Mouse (Mus musculus) right cerebral cortex, postnatal 14 days (tissue): Measurements from ENCODE around the gene Dcun1d4.
"Not testable (repeated sequence)": the region's sequence is repeated elsewhere in the genome, so short reads cannot be mapped to it uniquely, and the experiment has no call there.

ENCODE experiments used
- DNase-seq: peaks from one replicate; pipeline ENCODE4 v3.0.0; 2022

The Dcun1d4 gene

DNA sequence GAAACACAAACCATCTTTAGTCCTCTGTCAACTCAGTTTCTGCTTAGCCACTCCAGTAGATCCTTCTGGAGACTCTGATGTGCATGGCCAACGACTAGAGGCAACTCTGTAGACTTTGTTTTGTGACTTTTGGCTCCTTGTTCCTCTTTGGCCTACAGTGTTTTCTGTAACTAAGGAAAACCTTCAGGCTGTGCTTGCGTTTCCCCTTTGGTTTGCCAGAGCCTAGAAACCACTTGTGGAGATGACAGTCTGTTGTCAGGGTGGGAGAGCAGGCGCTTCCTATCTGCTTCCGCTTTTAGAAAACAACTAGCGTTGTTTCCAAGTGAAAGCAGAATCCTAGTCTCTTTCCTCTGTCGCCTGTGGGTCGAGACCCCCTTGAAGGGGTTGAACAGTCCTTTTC lies 67.4 kb downstream of the Dcun1d4 start:
- no peak for DNase-seq

DNA sequence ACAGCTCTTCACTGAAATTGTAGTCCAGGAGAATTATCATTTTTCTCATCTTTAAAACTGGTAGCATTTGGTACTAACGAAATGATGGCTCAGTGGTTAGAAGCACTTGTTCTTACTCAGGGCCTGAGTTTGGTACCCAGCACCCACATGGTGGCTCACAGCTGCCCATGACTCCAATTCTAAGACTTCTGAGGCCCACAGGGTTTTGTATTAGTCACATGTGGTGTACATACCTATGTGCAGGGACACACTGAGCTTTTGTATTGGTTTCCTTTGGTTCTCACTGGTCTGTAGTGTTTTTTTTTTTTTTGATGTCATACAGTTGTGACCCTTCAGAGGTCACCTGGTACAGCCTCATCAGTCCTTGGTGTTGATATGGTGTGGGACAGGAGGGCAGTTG lies 68.0 kb downstream of the Dcun1d4 start:
- no peak for DNase-seq

DNA sequence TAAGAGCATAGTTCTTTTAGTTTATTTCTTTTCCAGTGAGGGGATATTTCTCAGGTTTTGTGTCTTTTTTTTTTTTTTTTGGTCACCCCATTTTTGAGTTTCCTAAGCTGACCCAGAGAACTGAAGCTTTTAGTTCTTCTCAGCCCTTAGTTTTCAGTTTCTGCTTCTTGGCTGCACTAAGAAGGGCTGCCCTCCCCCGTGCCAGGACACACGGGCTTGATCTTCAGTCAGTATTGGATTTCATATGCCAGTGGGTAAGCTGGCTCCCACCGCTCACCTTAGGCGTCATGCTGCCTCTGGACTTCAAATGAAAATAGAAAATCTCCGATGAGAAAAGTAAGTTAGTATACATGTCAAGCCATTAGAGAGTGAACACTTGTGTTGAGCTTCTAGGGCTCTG lies 71.0 kb downstream of the Dcun1d4 start:
- DNase-seq = no peak

DNA sequence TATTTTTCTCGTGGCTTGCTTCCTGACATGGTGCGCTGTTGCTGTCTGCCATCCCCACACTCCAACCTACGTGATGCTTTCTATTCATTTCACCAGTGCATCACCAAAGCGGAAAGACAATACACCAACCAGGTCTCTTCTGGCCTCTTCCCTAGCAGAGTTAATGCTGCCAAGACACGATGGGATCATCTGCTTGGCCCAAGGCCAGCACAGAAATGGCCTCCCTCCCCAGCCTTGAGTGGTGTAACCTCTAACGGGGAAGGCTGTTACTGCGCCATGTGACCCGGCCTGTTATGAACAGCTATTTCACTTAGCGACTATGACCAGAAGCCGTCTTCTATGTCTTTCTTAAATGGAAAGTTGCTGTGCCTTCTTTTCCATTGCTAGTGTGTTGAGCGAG lies 73.1 kb downstream of the Dcun1d4 start:
- no peak for DNase-seq

DNA sequence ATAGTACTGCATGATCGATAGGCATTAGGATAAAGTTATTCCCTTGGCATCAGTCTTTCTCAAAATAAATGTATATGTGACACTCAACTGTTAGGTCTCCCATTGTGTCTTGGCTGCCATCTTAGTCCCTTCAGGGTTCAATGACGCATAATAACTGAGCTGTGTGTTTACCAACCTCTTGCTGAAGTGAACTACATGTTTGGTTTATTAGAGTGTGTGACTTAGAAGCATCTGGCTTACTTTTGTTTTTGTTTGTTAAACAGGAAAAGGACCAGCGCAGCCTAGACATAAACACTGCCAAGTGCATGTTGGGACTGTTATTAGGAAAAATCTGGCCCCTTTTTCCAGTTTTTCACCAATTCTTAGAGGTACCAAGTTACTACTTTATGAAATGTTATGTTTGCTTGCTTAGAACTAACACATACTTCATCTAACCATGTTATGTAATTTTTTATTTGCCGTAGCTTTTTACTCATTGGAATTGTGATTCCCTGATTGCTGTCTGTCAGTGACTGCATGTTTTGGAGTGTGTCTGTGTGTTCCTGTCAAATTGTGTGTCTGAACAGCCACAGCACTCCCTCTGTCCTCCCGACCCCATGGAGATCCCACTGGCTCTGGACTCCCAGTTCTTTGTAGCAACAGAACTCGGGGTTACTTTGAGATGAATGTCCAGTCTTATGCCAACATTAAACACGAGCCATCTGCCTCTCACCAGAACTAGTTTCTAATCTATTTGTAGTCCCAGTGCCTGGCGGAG lies 74.5 kb downstream of the Dcun1d4 start:
- no peak for DNase-seq

DNA sequence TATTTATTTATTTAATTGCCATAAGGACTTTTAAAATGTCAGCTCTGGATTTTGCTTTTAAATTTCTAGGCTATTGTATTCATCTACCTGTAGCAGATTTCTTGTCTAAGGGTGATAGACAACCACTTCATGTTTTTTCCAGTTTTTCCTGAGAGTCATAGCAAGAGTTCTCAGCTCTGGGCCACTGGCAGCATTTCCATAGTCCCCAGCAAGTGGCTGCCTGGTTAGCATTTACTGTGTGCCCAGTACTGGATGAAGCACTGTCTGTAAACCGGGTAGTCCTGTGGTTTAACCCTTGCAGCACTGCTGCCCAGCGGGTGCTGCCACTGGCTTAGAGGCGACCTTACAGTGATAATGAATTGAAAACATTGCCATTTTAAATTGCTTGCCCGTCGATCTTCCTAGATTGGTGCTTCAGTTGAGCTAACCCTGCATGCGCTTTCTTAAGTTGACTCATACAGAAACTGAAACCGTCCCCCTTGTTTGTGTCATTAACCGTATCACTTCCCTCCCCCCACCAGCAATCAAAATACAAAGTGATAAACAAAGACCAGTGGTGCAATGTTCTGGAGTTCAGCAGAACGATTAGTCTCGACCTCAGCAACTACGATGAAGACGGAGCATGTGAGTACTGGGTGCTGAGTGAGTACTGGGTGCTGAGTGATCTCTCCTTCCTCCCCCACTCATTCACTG lies 76.1 kb downstream of the Dcun1d4 start:
- DNase-seq = no peak

DNA sequence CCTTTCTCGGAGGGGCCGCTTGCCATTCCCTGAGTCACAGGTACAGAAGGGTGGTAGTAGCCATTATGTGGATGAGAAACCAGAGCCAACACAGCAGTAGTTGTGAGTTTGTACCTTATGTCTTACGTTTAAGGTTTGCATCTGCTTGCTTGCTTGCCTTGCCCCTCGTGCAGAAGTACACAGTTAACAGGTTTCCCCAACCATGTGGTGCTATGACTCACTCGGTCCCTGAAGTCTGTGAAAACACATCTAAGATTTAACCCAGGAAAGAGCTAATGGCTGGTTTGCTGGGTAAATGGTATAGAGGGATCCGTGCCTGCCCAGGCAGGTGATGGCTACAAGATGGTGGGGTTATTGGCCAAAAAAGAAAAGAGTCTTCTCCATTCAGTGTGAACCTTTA lies 78.0 kb downstream of the Dcun1d4 start:
- DNase-seq = no peak

DNA sequence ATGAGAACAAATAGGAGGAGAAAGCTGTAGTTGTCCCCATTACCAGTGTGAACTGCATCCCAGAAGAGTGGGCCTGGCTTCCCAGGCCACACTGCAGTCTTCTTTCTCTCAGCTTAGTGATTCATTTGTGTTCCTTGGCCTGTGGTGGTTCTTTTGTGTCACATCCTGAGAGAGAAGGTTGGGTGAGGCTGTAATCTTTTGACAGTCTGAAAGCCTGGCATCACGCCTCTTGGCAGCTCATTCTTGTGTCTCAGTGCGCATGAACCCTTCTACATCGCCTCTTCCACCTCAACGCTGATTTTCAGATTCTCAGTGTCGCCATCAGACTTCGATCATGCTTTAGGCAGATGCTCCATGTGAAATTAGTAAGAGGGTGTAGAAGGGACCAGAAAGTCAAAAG lies 83.2 kb downstream of the Dcun1d4 start:
- no peak for DNase-seq

DNA sequence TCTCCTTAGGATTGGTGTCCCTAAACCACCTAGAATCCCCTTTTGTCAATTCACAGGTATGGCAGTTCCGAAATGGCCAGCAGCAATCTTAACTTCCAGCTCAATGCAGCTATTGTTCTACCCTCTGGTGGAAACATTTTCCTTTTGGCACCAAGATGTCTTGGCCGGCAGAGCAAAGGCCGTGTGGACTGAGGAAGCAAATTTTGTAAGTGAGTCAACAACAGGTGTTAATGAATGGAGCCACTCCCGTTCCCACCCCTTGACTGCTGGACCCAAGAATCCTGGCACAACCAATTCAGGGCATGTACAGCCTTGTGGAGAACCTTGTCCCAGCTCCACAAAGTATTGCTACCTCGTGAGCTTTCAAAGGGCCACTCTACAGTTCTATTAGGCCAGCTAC lies 85.3 kb downstream of the Dcun1d4 start:
- no peak for DNase-seq

DNA sequence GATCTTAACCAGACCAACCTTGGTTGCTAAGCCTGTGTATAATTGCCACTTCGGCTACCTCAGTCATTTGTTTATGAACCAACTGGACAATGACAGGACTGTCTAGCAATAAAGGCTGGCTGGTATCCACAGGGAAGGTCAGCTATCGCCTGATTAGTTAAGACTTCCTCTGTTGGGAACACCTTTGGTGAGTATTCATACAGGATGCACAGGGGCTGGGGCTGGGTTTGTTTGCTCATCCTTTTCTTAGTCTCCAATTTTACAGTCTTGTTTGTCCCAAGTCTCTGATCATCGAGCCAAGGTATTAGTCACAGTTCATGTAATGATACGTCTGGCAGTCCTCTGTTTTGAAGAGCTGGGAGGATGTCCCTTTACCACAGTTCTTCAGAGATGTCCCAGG lies 86.1 kb downstream of the Dcun1d4 start:
- no peak for DNase-seq

DNA sequence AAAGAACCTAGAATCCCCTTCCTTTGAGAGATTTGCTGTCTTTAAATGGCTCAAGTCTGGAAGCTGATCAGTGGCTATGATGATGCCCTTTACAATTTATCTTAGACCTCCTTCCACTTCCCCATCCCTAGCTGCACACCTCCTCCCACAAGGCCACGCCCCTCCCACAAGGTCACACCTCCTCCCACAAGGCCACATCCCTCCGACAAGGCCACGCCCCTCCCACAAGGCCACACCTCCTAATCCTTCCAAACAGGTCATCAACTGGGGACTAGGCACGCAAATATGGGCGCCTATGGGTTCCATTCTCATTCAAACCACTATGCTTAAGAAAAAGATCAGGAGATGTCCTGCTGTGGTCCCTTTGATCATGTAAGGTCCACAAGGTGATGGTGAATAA lies 88.4 kb downstream of the Dcun1d4 start:
- no peak for DNase-seq

DNA sequence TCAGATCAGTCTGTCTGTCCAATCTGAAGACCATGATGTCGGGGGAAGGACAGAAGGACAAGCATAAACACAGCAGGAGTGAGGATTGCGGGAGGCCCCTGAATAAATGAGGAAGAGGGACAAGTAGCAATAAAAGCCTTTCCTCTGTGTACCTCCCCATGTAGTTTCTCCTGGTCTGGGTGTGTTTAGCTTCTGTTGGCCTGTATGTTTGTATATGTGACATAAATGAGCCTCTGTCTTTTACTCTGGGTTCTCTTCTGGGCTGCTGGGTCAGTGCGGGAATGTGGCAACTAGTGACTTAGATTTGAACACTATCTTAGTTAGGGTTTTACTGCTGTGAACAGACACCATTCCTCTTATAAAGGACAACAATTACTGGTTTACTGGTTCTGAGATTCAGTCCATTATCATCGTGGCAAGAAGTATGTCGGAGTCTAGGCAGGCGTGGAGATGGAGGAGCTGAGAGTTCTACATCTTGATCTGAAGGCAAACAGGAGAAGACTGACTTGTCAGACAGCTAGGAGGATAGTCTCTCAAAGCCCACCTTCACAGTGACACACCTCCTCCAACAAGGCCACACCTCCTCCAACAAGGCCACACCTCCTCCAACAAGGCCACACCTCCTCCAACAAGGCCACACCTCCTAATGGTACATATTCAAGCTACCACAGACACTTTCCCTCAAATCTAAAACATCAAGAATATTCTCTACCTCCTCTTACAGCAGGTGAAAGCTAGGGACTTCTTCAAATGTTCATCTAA lies 90.8 kb downstream of the Dcun1d4 start:
- no peak for DNase-seq

DNA sequence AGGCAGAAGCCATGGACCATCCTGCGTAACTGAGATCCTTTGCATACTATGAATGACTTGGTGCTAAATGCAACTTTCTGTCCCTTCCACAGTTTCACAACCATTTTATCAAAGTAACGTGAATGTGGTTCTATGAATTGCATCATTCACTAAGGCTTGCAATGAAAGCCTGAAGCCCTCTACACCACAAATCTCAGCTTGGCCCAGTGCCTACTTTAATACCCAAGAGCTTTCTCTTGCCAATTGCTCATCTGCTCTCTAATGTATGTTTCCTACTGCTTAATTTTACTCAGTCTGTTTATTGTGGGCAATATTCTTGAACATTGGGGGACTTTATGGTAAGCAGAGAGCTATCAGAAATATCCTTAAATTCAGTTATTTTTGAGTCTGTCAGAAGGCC lies 92.0 kb downstream of the Dcun1d4 start:
- DNase-seq = no peak

DNA sequence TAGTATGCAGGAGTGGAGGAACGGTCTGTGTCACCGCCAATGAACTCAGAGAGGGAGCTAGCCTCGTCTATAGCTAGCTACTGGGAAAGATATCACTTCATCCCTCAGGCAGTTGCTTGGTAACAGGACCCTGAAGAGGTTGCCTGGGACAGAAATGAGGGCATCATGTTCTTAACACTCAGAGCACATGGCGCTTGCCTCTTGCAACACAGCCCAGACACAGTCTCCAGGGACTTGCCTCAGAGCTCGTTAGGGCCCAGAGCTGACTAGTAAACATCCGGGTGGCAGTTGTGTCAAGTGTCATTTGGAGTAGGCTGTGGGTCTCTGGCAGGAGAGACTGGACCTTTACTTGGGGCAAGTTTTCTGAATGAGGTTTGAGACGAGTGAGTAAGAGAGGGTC lies 93.0 kb downstream of the Dcun1d4 start:
- DNase-seq = no peak

DNA sequence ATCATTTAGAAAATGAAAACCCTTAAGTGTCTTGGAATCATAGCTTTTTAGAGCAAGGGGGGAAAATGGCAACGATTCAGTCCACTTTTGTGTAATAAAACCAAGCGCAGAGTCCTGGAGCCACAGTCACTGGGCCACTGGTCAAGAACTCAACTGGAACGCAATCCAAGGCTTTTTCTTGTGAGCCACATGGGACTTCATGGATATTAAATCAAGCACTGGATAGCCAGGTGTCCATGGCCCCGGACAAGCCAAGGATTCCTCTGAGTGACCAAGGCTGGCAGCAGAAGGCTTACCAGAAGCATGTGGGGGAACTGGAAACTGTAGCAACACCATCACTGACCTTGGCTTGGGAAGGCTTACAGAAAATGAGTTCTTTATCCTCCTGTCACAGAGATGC lies 93.8 kb downstream of the Dcun1d4 start:
- DNase-seq = no peak

DNA sequence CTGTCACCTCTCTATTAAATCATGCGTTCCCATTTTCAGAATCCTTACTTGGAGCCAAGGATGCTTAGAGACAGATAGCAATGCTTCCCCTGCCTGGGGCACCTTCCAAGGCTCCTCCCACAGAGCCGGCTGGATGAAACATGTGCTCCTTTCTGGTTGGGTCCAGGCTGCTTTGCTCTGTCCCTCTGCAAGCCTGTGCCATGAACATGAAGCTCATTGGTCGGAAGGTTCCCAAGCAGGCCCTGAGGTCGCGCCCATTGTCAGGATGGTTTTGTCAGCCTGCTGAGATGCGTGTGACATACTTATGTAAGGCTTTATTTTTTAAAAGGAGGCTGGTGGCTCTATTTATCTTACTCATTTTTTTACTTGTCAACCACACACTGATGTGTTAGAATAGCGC lies 95.9 kb downstream of the Dcun1d4 start:
- peak; percentile 31 for DNase-seq

DNA sequence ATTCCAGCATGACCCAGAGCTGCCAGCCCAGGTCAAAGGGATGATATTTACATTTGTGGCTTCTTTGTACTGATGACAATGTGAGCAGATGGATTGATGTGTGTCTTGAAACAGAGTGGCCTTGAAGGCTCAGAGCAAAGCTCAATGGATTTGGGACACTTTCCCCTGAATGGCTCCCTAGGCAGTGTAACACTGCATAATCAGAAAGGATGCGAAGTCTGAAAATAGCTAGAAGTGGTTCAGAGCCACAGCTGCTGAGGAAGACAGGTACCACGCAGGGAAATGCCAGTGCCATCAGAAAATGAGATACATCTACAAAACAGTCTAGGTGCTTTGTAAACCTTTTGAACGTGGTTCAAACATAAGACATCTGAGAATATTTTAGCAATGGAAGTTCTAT lies 97.3 kb downstream of the Dcun1d4 start:
- no peak for DNase-seq

DNA sequence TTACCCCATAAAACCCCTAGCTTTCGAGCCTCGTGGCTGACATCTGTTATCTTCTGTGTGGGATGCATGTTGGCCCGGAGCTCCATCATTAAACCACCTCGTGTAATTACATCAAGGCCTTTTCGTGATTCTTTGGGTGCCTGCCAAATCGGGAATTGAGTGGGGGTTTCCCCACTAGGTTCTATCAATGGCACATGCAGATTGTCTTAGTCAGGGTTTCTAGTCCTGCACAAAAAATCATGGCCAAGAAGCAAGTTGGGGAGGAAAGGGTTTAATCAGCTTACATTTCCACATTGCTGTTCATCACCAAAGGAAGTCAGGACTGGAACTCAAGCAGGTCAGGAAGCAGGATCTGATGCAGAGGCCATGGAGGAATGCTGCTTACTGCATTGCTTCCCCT lies 103.2 kb downstream of the Dcun1d4 start:
- not testable (repeated sequence) for DNase-seq

DNA sequence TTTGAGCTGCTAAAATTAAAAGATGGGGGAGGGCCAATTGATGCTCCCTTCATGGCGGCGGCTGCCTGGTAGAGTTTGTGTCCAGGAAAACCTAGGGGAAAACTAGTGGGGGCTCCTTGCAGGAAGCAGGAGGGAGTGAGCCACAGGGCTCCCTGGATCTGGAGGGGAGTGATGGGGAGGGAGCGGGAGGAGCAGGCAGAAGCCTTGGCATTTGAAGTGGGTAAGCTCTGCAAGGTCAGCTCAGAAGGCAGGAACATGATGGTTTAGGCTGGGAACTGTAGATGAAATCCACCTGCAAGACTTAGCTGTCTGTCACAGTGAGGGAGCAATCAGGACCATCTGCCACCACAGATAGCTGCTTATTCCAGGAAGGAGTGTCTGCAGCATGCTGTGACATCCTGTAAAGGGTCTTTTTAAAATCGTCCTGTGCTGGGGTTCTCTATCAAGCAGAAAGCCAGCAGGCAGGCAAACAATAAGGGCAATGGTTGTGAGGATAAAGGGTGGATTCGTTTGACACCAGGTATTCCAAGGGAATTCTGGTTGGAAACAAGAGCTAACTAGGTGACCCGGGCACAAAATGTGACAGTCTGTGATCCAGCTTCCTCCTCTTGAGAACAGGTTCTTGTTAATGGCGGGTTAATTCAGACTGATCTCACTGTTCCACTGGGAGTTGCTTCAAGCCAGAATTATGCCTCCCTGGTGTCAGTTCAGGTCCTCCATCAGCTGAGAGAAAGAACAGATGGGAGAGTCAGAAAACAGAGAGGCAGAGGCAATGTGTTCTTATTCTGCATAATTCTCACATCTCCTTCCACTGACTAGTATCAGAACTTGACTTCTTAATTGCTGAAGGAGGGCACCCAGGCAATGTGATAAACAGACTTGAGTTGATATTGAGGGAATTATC lies 104.7 kb downstream of the Dcun1d4 start:
- no peak for DNase-seq

DNA sequence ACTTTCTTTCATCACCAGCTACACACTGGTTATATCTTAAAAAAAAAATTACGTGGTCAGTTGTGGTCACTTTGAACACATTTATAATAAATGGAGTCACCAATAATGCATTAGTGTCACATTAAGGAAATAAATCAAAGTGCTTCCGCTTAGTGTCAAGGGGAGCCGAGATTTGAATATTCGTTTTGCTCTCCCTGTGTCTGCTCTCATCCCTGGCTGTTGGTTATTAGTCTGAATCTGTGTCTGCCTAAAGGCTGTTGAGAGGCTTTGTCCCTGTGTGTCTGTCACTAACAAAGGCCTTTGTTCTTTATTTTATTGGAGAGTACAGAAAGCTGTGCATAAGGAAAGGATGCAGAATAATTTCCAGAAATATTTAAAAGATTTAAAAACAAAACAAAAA lies 105.8 kb downstream of the Dcun1d4 start:
- no peak for DNase-seq

DNA sequence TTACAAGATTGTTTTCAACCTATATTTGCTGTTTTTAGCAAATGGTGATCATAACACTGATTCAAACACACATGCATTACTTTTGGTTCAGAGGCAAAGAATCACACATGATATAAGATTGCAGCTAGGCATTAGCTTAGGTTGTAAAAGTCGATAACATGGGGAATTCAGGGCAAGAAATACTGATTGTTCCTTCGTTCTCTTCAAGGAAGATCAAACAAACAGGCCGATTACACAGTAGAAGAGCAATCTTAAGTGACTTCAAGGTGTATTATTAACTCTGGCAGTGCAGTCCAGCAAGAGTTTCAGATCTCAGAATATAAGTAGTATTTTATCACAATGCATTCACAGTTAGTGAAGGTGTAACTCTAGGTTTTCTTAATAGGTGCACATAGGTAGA lies 106.3 kb downstream of the Dcun1d4 start:
- DNase-seq = no peak

DNA sequence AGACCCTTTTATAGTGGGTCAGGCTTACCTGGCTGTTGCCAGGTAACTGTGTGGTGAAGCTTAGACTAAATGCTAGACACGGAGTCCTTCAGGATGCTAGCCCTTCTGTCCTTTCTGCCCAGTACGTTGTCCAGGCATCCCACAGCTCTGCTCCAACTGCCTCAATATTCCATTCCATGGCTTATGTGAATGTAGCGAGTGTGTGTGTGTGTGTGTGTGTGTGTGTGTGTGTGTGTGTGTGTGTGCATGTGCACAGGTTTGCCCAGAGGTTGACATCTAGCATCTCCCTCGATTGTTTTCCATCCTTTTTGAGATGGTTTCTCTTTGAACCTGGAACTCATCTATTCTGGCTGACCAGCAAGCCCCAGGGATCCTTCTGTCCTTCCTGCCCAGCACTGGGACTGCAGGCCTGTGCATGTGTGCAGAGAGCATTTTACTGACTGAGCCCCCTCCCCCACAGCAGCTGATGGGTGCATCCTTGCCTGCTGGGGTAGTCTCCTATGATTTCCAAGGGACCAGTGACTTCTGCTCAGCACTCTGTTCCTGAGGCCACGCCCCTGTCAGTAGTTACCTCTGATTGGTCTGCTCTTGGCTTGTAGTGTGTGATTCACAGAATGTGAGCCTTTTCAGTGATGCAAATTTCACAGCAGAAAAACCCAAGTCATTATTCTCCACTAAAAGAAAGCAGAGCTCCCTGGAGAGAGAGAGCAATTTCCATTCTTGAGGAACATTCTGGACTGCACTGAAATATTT lies 118.3 kb downstream of the Dcun1d4 start:
- DNase-seq = peak; percentile 17
